Mouse (Mus musculus): ENCODE results near the gene Zswim8.

DNA sequence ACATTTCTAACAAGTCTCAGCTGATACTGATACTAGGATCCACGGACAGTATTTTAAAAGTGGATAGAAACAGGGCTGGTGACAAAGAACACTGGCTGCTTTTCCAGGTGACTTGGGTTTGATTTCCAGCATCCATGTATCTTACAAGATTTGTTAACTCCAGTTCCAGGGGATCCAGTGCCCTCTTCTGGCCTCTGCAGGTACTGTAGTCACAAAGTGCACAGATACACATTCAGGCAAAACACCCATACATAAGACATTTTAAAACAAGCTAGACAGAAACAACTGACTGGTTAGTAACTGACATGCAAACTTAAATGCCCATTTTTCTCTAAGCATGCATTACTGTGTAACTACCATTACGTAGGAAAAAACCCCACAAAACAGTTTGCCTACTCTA, 34.4 kb upstream of the Zswim8 start:
- TF ChIP-seq FLI1 (IDR thresholded peaks at IDR 0.05; ENCODE audit: low read length) = no peak
- TF ChIP-seq GATA1 (IDR thresholded peaks at IDR 0.05; ENCODE audit: borderline replicate concordance, low read length) = no peak

Measured in megakaryocyte, embryonic 14.5 days (primary cell).